In genomic region chr3:96477084-96477483, GRCm38 (mm10) we compare ENCODE assay signal across 21 mouse cellular contexts. TPM values are rescaled to one million over a fixed set of nuclear protein-coding genes. Genes with fewer than 3 reads are reported as not detected.
"Had no signal": no experiment of that assay in that cellular context is flagged by ENCODE, and none has a peak within 500 bp of the region (broad histone marks: within the 10 kb centered on the region; RNA-seq: fewer than 3 reads in every experiment).

No protein-coding gene starts in this region.

- H3K9ac ChIP-seq: kidney, embryonic 15.5 days; limb, embryonic 12.5 days; limb, embryonic 15.5 days; liver, embryonic 13.5 days; midbrain, embryonic 12.5 days had no signal

- H3K4me3 ChIP-seq: kidney, embryonic 15.5 days; limb, embryonic 12.5 days; limb, embryonic 15.5 days; liver, embryonic 13.5 days; midbrain, embryonic 12.5 days had no signal

- H3K27ac ChIP-seq: kidney, embryonic 15.5 days; limb, embryonic 12.5 days; limb, embryonic 15.5 days; liver, embryonic 13.5 days; midbrain, embryonic 12.5 days had no signal

- ATAC-seq: midbrain, embryonic 16.5 days had no signal

- H3K36me3 ChIP-seq: kidney, embryonic 15.5 days; limb, embryonic 12.5 days; limb, embryonic 15.5 days; liver, embryonic 13.5 days; midbrain, embryonic 12.5 days had no signal

- H3K4me2 ChIP-seq: kidney, embryonic 15.5 days; limb, embryonic 12.5 days; limb, embryonic 15.5 days; liver, embryonic 13.5 days; midbrain, embryonic 12.5 days had no signal

- H3K9me3 ChIP-seq: kidney, embryonic 15.5 days; limb, embryonic 12.5 days; limb, embryonic 15.5 days; liver, embryonic 13.5 days; midbrain, embryonic 12.5 days had no signal

- DNase-seq: kidney, adult 11 months; kidney, adult 8-10 months; kidney, postnatal 10 days; kidney, postnatal 36 days; left cerebral cortex, postnatal 4 days; liver, embryonic 13.5 days; lung, adult 2 months; lung, postnatal 14 days; lung, postnatal 4 days; thymus, adult 2 months; thymus, postnatal 25 days had no signal

RNA-seq across cellular contexts. Expression of gene BC107364, which starts 25.0 kb away (rescaled TPM):
- polyA plus RNA-seq: kidney, embryonic 15.5 days; limb, embryonic 12.5 days; liver, embryonic 13.5 days; liver, embryonic 16.5 days; lung, adult 2 months; midbrain, embryonic 12.5 days; midbrain, embryonic 16.5 days; neural tube, embryonic 11.5 days; neural tube, embryonic 14.5 days; small intestine, adult 2 months; spleen, adult 2 months had no signal

RNA-seq across cellular contexts. Expression of gene Hfe2, which starts 47.9 kb away (rescaled TPM):
- polyA plus RNA-seq: small intestine, adult 2 months had no signal
